In genomic region chr11:102393238-102393634, GRCm38 (mm10) we compare ENCODE assay signal across 8 mouse cellular contexts. TPM values are rescaled to one million over a fixed set of nuclear protein-coding genes. Genes with fewer than 3 reads are reported as not detected.
A peak's percentile ranks its signal among the peaks of the same experiment; 100 is the strongest.
DNase-seq lines count a peak whose midpoint lies in the region; ATAC-seq and TF ChIP-seq lines count a peak whose summit lies in the region.

Gene Rundc3a, plus strand, starts transcription at chr11:102393403.

- no peaks in the 10 kb centered on the region for H3K36me3 ChIP-seq in embryonic facial prominence, embryonic 14.5 days (ENCODE audit: control insufficient read depth, insufficient read depth, low read length)
- no peaks in the 10 kb centered on the region for H3K36me3 ChIP-seq in heart, postnatal 0 days (replicated peaks; ENCODE audit: control insufficient read depth, insufficient read depth, low read length)
- no peaks in the 10 kb centered on the region for H3K36me3 ChIP-seq in liver, embryonic 13.5 days
- H3K36me3 ChIP-seq in neural tube, embryonic 11.5 days (ENCODE audit: control insufficient read depth, insufficient read depth, low read length): no peaks in the 10 kb centered on the region
- no peaks in the 10 kb centered on the region for H3K36me3 ChIP-seq in stomach, postnatal 0 days (ENCODE audit: control insufficient read depth, insufficient read depth, low read length)

- under 1% methylated on average over 25 of the region's 34 CpGs for WGBS in embryonic facial prominence, embryonic 14.5 days
- whole genome bisulfite sequencing in heart, postnatal 0 days: 0% methylated on average over 30 of the region's 34 CpGs
- WGBS in liver, embryonic 13.5 days (ENCODE audit: insufficient replicate concordance): under 1% methylated on average over 33 of the region's 34 CpGs
- 1% methylated on average over 29 of the region's 34 CpGs for WGBS in neural tube, embryonic 11.5 days
- WGBS in stomach, postnatal 0 days: 1% methylated on average over 34 of the region's 34 CpGs

- ATAC-seq in embryonic facial prominence, embryonic 14.5 days (ENCODE audit: low read depth): peak; percentile 85
- ATAC-seq in heart, postnatal 0 days (ENCODE audit: insufficient read depth, low read depth): peak; percentile 75
- ATAC-seq in liver, embryonic 13.5 days (ENCODE audit: low read depth): peak; percentile 61
- ATAC-seq in neural tube, embryonic 11.5 days (ENCODE audit: insufficient read depth, low FRiP score, low TSS enrichment): peak; percentile 82
- ATAC-seq in stomach, postnatal 0 days (ENCODE audit: low FRiP score, low TSS enrichment): peak; percentile 58

- H3K27me3 ChIP-seq in embryonic facial prominence, embryonic 14.5 days (replicated peaks; ENCODE audit: control insufficient read depth, insufficient read depth, low read length): peaks cover 13% of the 10 kb centered on the region
- H3K27me3 ChIP-seq in heart, postnatal 0 days (ENCODE audit: control insufficient read depth, insufficient read depth, low read length): peaks cover 25% of the 10 kb centered on the region
- H3K27me3 ChIP-seq in liver, embryonic 13.5 days: peaks cover 83% of the 10 kb centered on the region
- H3K27me3 ChIP-seq in neural tube, embryonic 11.5 days (ENCODE audit: control insufficient read depth, insufficient read depth, low read length): peaks cover 3% of the 10 kb centered on the region; the same call in 1 of the 2 replicates
- no peaks in the 10 kb centered on the region for H3K27me3 ChIP-seq in stomach, postnatal 0 days (ENCODE audit: control insufficient read depth, insufficient read depth, low read length)

- no peak for TF ChIP-seq EP300 in heart, postnatal 0 days (IDR thresholded peaks at IDR 0.05; ENCODE audit: low read depth)
- TF ChIP-seq EP300 in stomach, postnatal 0 days (optimal IDR thresholded peaks at IDR 0.05): no peak

- H3K4me1 ChIP-seq in embryonic facial prominence, embryonic 14.5 days (ENCODE audit: control insufficient read depth, insufficient read depth, low read length): peaks cover 11% of the 10 kb centered on the region
- H3K4me1 ChIP-seq in heart, postnatal 0 days (ENCODE audit: control insufficient read depth, insufficient read depth): peaks cover 19% of the 10 kb centered on the region
- peaks cover 31% of the 10 kb centered on the region for H3K4me1 ChIP-seq in liver, embryonic 13.5 days (replicated peaks)
- peaks cover 21% of the 10 kb centered on the region for H3K4me1 ChIP-seq in neural tube, embryonic 11.5 days (ENCODE audit: control insufficient read depth, insufficient read depth, low read length)
- H3K4me1 ChIP-seq in stomach, postnatal 0 days (replicated peaks; ENCODE audit: control insufficient read depth, insufficient read depth): peaks cover 6% of the 10 kb centered on the region; the same call in 1 of the 2 replicates

- no peak for TF ChIP-seq CTCF in heart, postnatal 0 days (IDR thresholded peaks at IDR 0.05; ENCODE audit: low read depth)
- peak; percentile 25; the same call in 1 of the 2 replicates for TF ChIP-seq CTCF in stomach, postnatal 0 days (IDR thresholded peaks at IDR 0.05; ENCODE audit: low read depth)

- no peaks in the 10 kb centered on the region for H3K9me3 ChIP-seq in embryonic facial prominence, embryonic 14.5 days (ENCODE audit: control insufficient read depth, low read length)
- no peaks in the 10 kb centered on the region for H3K9me3 ChIP-seq in heart, postnatal 0 days (replicated peaks; ENCODE audit: control insufficient read depth, low read length)
- no peaks in the 10 kb centered on the region for H3K9me3 ChIP-seq in liver, embryonic 13.5 days (replicated peaks)
- H3K9me3 ChIP-seq in neural tube, embryonic 11.5 days (ENCODE audit: control insufficient read depth, low read length): no peaks in the 10 kb centered on the region
- no peaks in the 10 kb centered on the region for H3K9me3 ChIP-seq in stomach, postnatal 0 days (ENCODE audit: control insufficient read depth, low read length)

- peak; percentile 78 for DNase-seq in A20 (ENCODE audit: low read depth, low spot score)
- peak; percentile 91 to 94 for DNase-seq in adrenal gland, postnatal 36 days
- DNase-seq in embryonic facial prominence, embryonic 14.5 days (ENCODE audit: low spot score): peak; percentile 90
- peak; percentile 70 for DNase-seq in heart, postnatal 0 days (ENCODE audit: low spot score)
- DNase-seq in kidney, postnatal 25 days: peak; percentile 82 to 89
- peak; percentile 68 for DNase-seq in liver, embryonic 13.5 days
- peak; percentile 96 for DNase-seq in neural tube, embryonic 11.5 days (ENCODE audit: low spot score)
- peak; percentile 86 for DNase-seq in stomach, postnatal 0 days (ENCODE audit: low spot score)

- H3K27ac ChIP-seq in embryonic facial prominence, embryonic 14.5 days (replicated peaks; ENCODE audit: low read depth, low read length): 0 out of 2 replicates have a peak within 1 kb of the TSS, but pooled peaks have one; percentile 24
- H3K27ac ChIP-seq in heart, postnatal 0 days (ENCODE audit: low read depth): no peak within 1 kb of the TSS
- H3K27ac ChIP-seq in liver, embryonic 13.5 days: no peak within 1 kb of the TSS
- H3K27ac ChIP-seq in neural tube, embryonic 11.5 days (ENCODE audit: low read depth, low read length): peak within 1 kb of the TSS; percentile 84
- H3K27ac ChIP-seq in stomach, postnatal 0 days (replicated peaks): 0 out of 2 replicates have a peak within 1 kb of the TSS, but pooled peaks have one; percentile 20

- H3K4me3 ChIP-seq in embryonic facial prominence, embryonic 14.5 days (ENCODE audit: low read depth, low read length): peak within 1 kb of the TSS; percentile 44
- H3K4me3 ChIP-seq in heart, postnatal 0 days (ENCODE audit: low read depth, low read length): peak within 1 kb of the TSS; percentile 36
- peak within 1 kb of the TSS; percentile 46 for H3K4me3 ChIP-seq in liver, embryonic 13.5 days (replicated peaks)
- H3K4me3 ChIP-seq in neural tube, embryonic 11.5 days (ENCODE audit: low read depth, low read length): peak within 1 kb of the TSS; percentile 65
- H3K4me3 ChIP-seq in stomach, postnatal 0 days (ENCODE audit: low read depth, low read length): peak within 1 kb of the TSS; percentile 36

- peak within 1 kb of the TSS; percentile 53 for H3K9ac ChIP-seq in embryonic facial prominence, embryonic 14.5 days (ENCODE audit: low read depth, low read length)
- H3K9ac ChIP-seq in heart, postnatal 0 days (replicated peaks; ENCODE audit: low read depth, low read length): no peak within 1 kb of the TSS
- peak within 1 kb of the TSS; percentile 27 for H3K9ac ChIP-seq in liver, embryonic 13.5 days
- peak within 1 kb of the TSS; percentile 83 for H3K9ac ChIP-seq in neural tube, embryonic 11.5 days (ENCODE audit: low read length)
- H3K9ac ChIP-seq in stomach, postnatal 0 days (ENCODE audit: low read length): peak within 1 kb of the TSS; percentile 47

- H3K4me2 ChIP-seq in embryonic facial prominence, embryonic 14.5 days (ENCODE audit: low read depth, low read length): peak within 1 kb of the TSS; percentile 82
- peak within 1 kb of the TSS; percentile 70 for H3K4me2 ChIP-seq in heart, postnatal 0 days (ENCODE audit: low read depth, low read length)
- peak within 1 kb of the TSS; percentile 74 for H3K4me2 ChIP-seq in liver, embryonic 13.5 days
- peak within 1 kb of the TSS; percentile 85 for H3K4me2 ChIP-seq in neural tube, embryonic 11.5 days (ENCODE audit: low read depth)
- peak within 1 kb of the TSS; percentile 69 for H3K4me2 ChIP-seq in stomach, postnatal 0 days (replicated peaks; ENCODE audit: low read depth)

RNA-seq across cellular contexts. Expression of gene Rundc3a, which starts in this region (rescaled TPM):
- total RNA-seq in adrenal gland, postnatal 36 days (2021): 10 to 100 TPM; 29.1 to 29.6 TPM
- 7.1 and 7.8 TPM in 2 replicates for polyA plus RNA-seq in embryonic facial prominence, embryonic 14.5 days (2014; fragmentation: Nextera tagmentation; extraction: Ambion mirVana)
- 12.5 TPM in 1 of 2 replicates, not detected in the other for total RNA-seq in heart, postnatal 0 days (2014; rRNA removed; ENCODE audit: low replicate concordance)
- 0.74 and 0.92 TPM in 2 replicates for polyA plus RNA-seq in heart, postnatal 0 days (2015; fragmentation: Nextera tagmentation; extraction: Ambion mirVana)
- polyA plus RNA-seq in liver, embryonic 13.5 days (2015; fragmentation: Nextera tagmentation; extraction: Ambion mirVana): 1.5 and 1.7 TPM in 2 replicates
- polyA plus RNA-seq in neural tube, embryonic 11.5 days (2014; fragmentation: Nextera tagmentation; extraction: Ambion mirVana): 46.7 and 51.5 TPM in 2 replicates
- polyA plus RNA-seq in stomach, postnatal 0 days (2015; fragmentation: Nextera tagmentation; extraction: Ambion mirVana): 5.1 and 5.9 TPM in 2 replicates

Comparison
In these comparisons a context has a peak if more than half of its experiments do, and no peak if none do; other contexts are left out.
1. H3K27ac ChIP-seq: peak in embryonic facial prominence, embryonic 14.5 days (single experiment), neural tube, embryonic 11.5 days (single experiment) and stomach, postnatal 0 days (single experiment); none in heart, postnatal 0 days (single experiment) and liver, embryonic 13.5 days (single experiment).
2. Peak in every context shown above with its lines, with median percentiles within 50 percentile points of each other: DNase-seq, ATAC-seq, H3K4me2 ChIP-seq and H3K4me3 ChIP-seq.